Mouse (Mus musculus) common myeloid progenitor, adult 5-6 weeks (primary cell): Measurements from ENCODE around the gene Gltp. TPM values are rescaled to one million over a fixed set of nuclear protein-coding genes. Genes with fewer than 3 reads are reported as not detected.
A peak's percentile ranks its signal among the peaks of the same experiment; 100 is the strongest.

Experiments used
- ATAC-seq: replicated peaks from 2 replicates; pipeline ENCODE4 v1.8.0; 2016; ENCODE audit warnings: low read depth, mild to moderate bottlenecking, moderate TSS enrichment, inconsistent platforms; ENCODE audit not compliant: poor library complexity, severe bottlenecking
- total RNA-seq: library from RNA; stranded (forward); fragments of 200-1000, 187-1606 nt; gene quantifications from 2 replicates; pipeline ENCODE4 v1.2.3, GENCODE M21; 2017

Gltp gene
- total RNA-seq, 1 experiment from 2014 or later: 48.6 TPM

GRCm38 (mm10) chr5:114666659-114667058 is 24.1 kb downstream of the Gltp start:
- no peak for ATAC-seq

- no peak for ATAC-seq
Observed at GRCm38 (mm10) chr5:114664750-114665149, 26.0 kb downstream of the Gltp start.

GRCm38 (mm10) chr5:114664139-114664538 is 26.6 kb downstream of the Gltp start:
- no peak for ATAC-seq

- ATAC-seq: peak; percentile 81
Observed at GRCm38 (mm10) chr5:114661029-114661428, 29.8 kb downstream of the Gltp start.

- no peak for ATAC-seq
Observed at GRCm38 (mm10) chr5:114658255-114658654, 32.5 kb downstream of the Gltp start, which contains the start of gene Trpv4. Gene Trpv4 (minus strand): TSS chr5:114658421.

- ATAC-seq: no peak
Observed at GRCm38 (mm10) chr5:114657426-114657825, 33.4 kb downstream of the Gltp start.

GRCm38 (mm10) chr5:114656305-114656704 is 34.5 kb downstream of the Gltp start:
- no peak for ATAC-seq

- no peak for ATAC-seq
Observed at GRCm38 (mm10) chr5:114655721-114656120, 35.1 kb downstream of the Gltp start.

- ATAC-seq: no peak
Observed at GRCm38 (mm10) chr5:114653656-114654437, 36.9 kb downstream of the Gltp start.

GRCm38 (mm10) chr5:114651449-114651848 is 39.3 kb downstream of the Gltp start:
- no peak for ATAC-seq

GRCm38 (mm10) chr5:114651002-114651401 is 39.8 kb downstream of the Gltp start:
- ATAC-seq: no peak

GRCm38 (mm10) chr5:114648728-114649311 is 42.0 kb downstream of the Gltp start:
- ATAC-seq: no peak

- peak; percentile 53 for ATAC-seq
Observed at GRCm38 (mm10) chr5:114647211-114647974, 43.4 kb downstream of the Gltp start.

- no peak for ATAC-seq
Observed at GRCm38 (mm10) chr5:114645916-114646315, 44.9 kb downstream of the Gltp start.

- peak; percentile 67 for ATAC-seq
Observed at GRCm38 (mm10) chr5:114644918-114645317, 45.9 kb downstream of the Gltp start.

GRCm38 (mm10) chr5:114640809-114641208 is 50.0 kb downstream of the Gltp start:
- ATAC-seq: no peak

- no peak for ATAC-seq
Observed at GRCm38 (mm10) chr5:114639645-114639957, 51.2 kb downstream of the Gltp start.

GRCm38 (mm10) chr5:114638769-114639644 is 51.8 kb downstream of the Gltp start:
- ATAC-seq: peak; percentile 94

- no peak for ATAC-seq
Observed at GRCm38 (mm10) chr5:114636091-114636490, 54.7 kb downstream of the Gltp start.

GRCm38 (mm10) chr5:114631336-114631735 is 59.4 kb downstream of the Gltp start:
- ATAC-seq: peak; percentile 52; the same call in 1 of the 2 replicates
